Mouse (Mus musculus): ENCODE results near the gene Bckdk.
"Not testable (repeated sequence)": the region's sequence is repeated elsewhere in the genome, so short reads cannot be mapped to it uniquely, and the experiment has no call there.

Bckdk gene

DNA sequence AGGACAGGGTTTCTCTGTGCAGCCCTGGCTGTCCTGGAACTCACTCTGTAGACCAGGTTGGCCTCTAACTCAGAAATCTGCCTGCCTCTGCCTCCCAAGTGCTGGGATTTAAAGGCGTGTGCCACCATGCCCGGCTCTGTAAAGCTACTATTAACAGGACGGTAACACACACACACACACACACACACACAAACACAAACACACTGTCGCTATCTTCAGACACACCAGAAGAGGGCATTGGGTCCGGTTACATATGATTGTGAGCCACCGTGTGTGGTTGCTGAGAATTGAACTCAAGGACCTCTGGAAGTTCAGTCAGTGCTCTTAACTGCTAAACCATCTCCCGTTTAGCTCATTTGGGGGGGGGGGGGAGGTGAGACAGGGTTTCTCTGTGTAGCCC lies 8.0 kb upstream of the Bckdk start:
- in situ Hi-C loops (cut with MboI; ENCODE audit: low sequenced_read_pairs) = not testable (repeated sequence)

DNA sequence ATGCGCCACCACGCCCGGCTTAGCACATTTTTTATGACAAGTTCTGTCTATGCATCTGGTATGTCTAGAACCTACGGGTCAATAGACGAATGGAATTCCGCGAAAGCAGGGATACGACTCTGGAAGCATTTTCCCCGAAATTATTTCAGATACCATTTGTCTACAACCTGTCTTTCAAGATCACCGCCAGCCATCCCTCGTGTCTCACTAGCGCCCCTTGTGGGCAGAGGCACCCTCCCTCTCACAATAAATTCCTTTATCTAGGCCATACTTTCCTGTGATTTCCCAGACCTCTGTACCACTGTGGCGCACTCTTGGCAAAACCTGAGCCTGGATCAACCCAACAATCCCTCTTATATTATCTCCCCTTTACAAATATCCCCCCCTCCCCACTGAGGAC lies 7.5 kb upstream of the Bckdk start:
- in situ Hi-C loops (cut with MboI; ENCODE audit: low sequenced_read_pairs) = no loop called here

DNA sequence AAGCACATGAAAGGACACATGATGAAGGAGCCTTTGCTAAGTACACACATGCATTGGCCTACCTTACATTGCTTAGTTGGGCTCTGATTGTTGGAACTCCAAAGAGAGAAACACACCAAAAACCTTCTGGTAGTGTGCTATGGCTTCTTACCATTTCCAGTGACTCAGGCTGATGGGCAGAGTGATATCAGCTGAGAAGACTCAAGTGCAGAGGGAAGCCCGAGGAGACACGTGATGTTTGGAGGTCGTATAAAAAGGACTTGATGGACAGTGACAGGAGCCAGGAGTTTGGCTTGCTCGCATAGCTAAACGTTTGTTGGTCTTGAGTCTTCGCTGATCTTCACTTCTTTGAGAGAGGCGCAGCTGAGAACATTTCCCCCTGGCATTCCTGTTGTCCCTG lies 6.3 kb upstream of the Bckdk start:
- in situ Hi-C loops (cut with MboI; ENCODE audit: low sequenced_read_pairs) = no loop called here

DNA sequence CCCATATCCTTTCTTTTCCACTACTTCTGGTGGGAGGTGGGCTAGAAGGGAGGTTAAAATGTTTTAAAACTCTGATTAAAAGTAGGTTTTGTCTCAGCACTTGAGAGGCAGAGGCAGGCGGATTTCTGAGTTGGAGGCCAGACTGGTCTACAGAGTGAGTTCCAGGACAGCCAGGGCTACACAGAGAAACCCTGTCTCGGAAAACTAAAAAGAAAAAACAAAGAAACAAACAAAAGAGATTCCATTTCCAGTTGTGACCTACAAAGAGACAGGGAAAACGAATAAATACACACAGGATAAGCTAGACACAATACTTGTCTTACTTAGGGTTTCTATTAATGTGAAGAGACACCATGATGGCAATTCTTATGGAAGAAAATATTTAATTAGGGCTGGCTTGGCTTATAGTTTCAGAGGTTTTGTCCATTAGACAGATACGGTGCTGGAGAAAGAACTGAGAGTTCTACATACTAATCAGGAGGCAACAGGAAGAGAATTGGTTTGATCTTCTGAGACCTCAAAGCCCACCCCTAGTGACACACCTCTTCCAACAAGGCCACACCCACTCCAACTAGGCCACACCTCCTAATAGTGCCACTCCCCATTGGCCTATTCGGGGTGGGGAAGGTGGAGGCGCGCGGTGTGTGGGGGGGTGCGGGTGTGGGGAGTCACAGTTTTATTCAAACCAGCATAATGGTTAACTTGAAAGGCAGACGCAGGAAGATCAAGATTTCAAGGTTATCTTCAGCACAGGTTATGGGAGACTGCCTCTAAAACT lies 5.5 kb upstream of the Bckdk start:
- in situ Hi-C loops (cut with MboI; ENCODE audit: low sequenced_read_pairs) = no loop called here

DNA sequence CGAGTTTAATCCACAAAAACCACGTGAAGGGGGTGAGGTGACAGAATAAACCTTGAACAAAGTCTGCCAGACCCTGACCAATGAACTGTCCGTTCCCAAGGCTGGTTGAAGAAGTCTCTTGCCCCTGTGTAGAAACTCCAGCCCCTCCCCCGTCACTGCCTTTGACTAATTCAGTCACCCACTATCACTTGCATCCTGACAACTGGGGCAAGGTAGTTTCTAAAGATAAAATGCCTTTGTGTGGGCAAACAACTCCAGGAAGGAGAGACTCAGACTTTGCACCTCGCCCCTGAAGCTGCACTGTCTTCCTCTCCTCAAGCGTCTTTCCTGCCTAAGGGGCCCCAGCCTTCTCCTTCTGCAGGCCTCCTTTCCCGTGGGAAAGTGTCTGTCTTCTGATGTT lies 3.9 kb upstream of the Bckdk start:
- in situ Hi-C loops (cut with MboI; ENCODE audit: low sequenced_read_pairs) = no loop called here

DNA sequence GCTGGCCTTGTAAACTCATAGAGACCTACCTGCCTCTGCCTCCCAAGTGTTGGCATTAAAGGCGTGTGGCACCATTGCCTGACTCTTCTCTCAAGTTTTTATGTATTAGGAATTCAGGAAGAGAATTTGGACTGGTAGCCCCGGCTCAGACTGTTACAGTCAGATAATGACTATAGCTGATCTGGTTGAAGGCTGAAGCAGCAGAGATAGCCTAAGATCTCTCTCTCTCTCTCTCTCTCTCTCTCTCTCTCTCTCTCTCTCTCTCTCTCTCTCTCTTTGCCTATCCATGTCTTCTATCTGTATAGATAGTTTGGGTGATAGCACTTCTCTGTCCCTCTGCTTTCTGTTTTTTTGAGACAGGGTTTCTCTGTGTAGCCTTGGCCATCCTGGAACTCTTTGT lies 2.1 kb upstream of the Bckdk start:
- in situ Hi-C loops (cut with MboI; ENCODE audit: low sequenced_read_pairs) = no loop called here

DNA sequence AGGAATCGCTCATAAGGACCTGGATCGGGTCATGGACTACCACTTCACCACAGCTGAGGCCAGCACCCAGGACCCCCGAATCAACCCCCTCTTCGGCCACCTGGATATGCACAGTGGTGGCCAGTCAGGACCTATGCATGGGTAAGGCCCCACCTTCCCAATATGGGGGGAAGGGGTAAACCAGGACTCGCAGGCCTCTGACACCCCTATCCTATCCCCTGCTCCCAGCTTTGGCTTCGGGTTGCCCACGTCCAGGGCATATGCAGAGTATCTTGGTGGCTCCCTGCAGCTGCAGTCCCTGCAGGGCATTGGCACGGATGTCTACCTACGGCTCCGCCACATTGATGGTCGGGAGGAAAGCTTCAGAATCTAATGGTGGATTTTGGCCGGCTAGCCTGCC lies 4.1 kb downstream of the Bckdk start:
- in situ Hi-C loops (cut with MboI; ENCODE audit: low sequenced_read_pairs) = no loop called here

DNA sequence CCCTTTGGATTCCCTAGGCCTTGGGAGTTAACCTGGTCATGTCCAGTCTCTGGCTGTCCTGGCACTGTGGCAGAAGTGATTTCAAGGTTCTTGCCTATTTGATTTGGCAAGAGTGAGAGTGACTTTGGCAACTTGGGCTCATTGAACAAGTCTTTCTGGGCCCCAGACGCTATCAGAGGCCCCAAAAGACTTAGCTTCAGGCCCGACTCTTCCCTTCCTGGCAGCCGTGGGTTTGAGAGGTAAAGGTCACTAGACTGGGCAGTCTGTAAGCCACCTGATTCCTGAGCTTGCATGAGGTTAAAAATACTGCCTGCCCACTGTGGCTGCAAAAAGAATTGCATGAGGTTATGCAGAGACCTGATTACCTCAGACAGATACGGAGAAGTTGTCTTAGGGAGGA lies 4.8 kb downstream of the Bckdk start:
- in situ Hi-C loops (cut with MboI; ENCODE audit: low sequenced_read_pairs) = no loop called here

DNA sequence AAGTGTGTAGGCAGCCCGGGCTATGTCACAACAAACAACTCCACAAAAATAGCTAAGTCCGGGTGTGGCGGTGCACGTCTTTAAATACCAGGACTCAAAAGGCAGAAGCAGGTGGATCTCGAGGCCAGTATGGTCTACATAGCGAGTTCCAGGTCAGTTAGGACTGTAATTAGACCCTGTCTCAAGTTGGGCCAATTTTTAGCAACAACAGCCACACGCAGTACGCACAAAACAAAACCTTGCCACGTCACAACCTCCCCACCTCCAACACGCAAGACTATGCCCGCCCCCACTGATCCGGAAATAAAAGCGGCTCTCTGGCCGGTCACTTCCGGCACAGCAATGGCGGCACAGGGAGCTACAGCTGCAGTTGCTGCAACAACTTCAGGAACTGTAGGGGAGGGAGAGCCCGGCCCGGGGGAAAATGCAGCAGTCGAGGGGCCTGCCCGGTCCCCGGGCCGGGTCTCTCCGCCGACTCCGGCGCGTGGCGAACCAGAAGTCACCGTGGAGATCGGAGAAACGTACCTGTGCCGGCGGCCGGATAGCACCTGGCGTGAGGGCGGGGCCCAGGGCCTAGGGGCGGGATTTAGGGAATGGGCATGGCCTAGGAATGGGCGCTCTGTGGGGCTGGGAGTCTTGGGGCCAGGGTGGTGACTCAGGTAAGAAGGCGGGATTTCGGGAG lies 8.4 kb downstream of the Bckdk start, which contains the start of gene Kat8:
TSS of gene Kat8 (plus strand) at position 327 of the 682 bp plus-strand sequence.
- in situ Hi-C loops (cut with MboI; ENCODE audit: low sequenced_read_pairs) = no loop called here

DNA sequence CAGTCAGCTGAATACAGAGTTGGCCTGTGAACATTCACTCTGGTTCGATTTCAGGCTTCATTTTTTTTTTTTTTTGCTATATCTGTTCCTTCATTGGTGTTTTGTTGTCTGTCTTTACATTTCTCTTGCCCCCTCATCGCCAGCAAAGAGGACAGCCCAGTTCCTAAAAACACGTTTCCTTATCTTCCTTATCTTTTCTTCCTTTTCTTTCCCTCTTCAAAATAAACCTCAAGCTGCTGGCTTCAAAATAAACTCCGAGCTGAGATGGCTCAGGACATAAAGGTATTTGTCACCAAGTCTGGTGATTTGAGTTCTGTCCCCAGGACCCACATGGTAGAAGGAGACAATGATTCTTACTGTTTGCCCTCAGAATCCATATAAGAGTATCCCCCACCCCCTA lies 9.1 kb downstream of the Bckdk start:
- in situ Hi-C loops (cut with MboI; ENCODE audit: low sequenced_read_pairs) = no loop called here

DNA sequence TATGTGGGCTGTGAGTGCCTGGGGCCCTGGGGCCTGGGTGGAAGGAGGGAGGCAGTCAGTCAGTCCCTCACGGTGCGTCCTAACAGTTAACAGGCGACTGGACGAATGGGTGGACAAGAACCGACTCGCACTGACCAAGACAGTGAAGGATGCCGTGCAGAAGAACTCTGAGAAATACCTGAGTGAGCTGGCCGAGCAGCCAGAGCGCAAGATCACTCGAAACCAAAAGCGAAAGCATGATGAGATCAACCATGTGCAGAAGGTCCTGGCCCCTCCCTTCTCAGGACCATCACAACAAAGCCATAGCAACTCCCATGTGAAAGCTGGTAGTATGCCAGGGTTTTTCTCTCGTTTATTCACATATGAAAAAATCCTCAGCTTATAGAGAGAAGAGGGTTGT lies 11.4 kb downstream of the Bckdk start:
- in situ Hi-C loops (cut with MboI; ENCODE audit: low sequenced_read_pairs) = no loop called here

DNA sequence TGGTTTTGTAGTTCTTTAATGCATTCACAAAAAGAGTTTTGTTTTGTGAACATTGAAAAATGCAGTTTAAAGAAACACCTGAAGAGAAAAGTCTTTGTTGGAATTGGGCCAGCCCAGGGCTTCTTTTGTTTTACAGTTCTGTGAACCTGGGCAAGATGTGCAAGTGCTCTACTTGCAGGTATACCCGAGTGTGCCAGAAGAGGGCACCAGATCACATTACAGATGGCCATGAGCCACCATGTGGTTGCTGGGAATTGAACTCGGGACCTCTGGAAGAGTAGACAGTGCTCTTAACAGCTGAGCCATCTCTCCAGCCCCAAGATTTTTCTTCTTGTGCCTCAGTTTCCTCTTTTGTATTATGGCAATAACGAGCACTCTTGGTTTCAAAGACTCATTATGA lies 14.3 kb downstream of the Bckdk start:
- in situ Hi-C loops (cut with MboI; ENCODE audit: low sequenced_read_pairs) = no loop called here

DNA sequence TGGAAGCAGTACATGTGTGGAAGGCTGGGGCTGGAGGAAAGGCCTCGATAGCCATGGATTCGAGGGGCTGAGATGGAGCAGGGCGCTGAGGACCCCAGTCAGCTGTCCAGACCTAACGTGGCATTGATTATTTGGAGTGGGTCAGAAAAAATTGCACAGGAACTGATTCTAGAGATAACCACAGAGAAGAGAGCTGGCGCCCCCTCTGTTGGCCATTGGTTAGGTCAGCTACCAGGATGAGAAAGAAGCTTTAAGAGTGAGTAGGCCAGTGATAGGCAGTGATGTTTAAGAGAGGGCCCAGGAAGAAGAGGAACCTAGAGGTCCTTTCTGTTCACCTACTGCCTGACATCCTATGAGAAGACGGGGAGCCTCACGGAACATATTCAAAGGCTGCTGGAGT lies 15.4 kb downstream of the Bckdk start:
- in situ Hi-C loops (cut with MboI; ENCODE audit: low sequenced_read_pairs) = no loop called here

DNA sequence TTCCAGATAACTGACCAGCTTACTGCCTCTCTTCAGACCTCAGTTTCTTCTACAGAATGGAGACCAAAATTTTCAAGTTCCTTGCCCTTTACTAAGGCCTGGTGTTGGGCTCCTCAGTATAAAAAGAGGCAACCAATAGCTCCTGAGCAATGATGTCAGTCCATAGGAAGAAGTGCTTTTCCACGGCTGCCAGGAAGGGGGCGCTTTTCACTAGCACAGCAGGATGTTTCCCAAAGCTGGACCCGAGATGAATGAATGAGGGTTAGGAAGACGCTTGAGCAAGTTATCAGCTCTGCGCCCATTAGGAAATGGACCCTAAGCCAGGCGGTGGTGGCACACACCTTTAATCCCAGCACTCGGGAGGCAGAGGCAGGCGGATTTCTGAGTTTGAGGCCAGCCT lies 17.6 kb downstream of the Bckdk start:
- in situ Hi-C loops (cut with MboI; ENCODE audit: low sequenced_read_pairs) = no loop called here

DNA sequence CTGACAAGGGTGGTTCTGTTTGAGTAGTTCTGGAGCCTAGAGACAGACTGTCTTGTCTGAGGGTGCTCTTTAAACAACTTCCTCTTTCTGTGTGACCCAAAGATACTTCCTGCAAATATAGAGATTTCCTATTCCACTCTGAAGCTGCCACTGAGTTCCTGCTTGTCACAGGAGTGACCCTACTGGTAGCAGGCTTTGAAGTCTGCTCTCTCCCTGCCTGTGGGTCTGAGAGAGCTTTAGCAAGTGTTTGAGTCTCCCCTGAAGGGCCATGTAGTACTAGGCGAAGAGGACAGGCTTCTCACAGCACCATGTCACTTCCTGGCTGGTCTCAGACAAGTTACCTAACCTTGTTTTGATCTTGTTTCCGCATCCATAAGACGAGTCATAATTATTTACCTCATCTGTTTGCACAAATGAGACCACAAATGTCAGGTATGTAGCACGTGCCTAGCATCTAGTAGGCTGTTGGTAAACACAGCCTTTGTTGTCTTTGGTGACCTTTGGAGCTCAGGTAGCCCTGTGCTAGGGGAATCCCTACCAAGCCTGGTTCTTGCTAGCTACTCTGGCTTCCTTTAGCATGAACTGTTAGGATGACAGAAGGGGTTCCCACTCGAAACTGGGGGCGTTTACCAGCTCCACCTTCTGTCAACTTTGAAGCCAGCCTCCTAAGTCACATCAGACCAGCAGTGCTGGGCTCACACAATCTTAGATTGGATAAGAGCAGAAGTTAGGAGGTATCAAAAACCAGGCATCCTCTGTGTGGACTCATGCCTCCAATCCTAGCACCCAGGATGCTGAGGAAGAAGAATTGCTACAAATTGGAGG lies 18.8 kb downstream of the Bckdk start:
- in situ Hi-C loops (cut with MboI; ENCODE audit: low sequenced_read_pairs) = no loop called here

DNA sequence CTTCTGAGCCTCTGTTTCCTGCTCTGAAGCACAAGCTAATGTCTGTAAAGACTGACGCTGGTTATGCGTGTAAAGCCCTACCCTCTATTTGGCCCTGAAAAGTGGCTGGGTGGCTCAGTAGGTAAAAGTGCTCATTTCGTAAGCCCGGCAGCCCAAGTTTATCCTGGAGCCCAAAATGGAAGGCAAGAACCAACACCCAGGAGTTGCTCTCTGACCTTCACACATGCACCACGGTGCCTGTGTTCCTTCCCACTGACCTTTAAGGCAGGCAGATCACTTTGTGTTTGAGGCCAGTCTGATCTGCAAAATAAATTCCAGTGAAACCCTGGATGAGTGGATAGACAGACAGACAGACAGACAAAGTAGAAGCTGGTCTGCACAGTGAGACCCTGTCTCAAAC lies 19.8 kb downstream of the Bckdk start:
- in situ Hi-C loops (cut with MboI; ENCODE audit: low sequenced_read_pairs) = no loop called here

DNA sequence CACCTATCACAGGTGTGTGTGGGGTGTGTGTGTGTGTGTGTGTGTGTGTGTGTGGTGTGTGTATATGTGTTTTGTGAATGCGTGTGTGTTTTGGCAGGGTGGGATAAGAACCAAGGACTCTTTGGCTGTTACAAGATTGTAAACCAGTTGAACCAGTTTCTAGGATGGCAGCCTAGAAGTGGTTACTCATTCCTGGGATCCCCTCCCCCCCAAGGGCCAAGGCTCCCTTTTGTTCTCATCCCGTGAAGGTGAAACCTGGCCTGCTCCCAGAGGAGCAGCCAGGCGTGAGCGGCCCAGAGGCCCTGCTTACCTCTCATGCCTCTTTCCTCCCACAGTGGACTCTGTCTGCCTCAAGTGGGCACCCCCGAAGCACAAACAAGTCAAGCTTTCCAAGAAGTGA lies 21.4 kb downstream of the Bckdk start:
- in situ Hi-C loops (cut with MboI; ENCODE audit: low sequenced_read_pairs) = no loop called here

DNA sequence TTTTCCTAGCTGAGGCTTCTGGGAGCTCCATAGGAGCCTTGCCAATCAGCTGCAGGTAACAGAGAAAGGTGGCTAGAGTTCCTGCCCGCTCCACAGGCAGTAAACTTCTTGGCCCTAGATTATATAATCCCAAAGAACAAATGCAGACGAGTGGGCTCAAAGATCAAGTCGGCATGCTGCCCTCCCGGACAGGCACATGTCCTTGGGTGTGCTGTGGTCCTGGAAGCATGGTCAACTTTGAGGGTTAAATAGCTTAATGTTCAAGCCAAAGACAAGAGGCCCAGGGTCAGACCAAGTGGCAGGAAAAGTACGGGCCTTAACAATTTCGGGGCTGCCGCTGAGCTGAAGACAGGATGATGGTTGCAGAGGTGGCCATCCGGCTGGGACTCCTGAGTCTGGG lies 22.2 kb downstream of the Bckdk start:
- in situ Hi-C loops (cut with MboI; ENCODE audit: low sequenced_read_pairs) = no loop called here

DNA sequence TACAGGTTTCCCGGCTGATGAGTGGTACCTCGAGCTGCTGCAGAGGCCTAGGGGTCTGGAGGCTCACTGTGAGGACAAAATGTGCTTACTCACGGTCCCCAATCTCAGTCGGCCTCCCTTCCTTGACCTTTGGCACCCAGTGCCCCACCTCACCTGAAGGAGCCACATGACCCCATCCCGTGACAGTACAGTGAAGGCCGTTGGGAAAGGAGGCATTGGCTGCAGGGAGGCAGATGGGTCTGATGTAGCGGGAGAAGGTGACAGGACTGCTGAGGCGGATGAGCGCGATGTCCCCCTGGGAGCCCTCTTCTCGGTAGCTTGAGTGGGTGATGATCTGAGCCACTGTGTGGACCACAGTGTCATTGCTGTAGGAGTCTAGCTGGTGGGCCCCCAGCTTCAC lies 23.0 kb downstream of the Bckdk start:
- in situ Hi-C loops (cut with MboI; ENCODE audit: low sequenced_read_pairs) = no loop called here

DNA sequence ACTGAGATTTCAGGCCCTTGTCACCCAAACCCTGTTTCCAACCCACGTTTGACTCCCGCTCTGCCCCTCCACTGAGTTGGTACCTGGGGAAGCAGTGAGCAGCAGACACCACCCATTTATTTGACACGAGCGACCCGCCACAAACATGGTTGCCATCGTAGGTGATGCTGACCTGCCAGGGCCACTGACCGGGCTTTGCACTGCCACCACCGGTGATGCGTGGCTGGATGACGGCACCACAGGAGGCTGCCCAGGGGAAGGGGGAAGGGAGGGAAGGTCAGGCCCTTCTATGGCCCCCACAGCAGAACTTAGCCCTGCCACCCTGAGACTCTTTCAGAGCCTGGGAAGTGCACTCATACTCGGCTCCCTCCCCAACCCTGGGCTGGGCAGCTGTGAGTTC lies 23.8 kb downstream of the Bckdk start:
- in situ Hi-C loops (cut with MboI; ENCODE audit: low sequenced_read_pairs) = no loop called here

DNA sequence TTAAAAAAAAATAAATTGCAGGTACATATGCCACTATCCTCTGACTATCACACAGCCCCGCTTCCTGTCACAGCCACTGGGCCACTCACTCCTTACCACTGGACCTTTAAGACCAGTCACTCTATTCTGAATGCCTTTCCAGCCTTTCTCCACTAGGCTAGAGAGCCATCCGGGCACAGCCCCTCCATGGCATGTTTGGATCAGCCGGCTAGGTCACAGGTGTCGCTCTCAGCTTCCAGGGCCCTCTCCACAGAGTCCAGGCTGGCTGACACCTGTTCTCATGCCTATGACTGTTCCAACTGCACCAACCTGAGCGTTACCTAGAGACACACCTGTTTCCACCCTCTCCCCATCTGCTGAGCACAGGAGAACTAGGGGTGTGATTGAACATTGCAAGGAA lies 24.7 kb downstream of the Bckdk start:
- in situ Hi-C loops (cut with MboI; ENCODE audit: low sequenced_read_pairs) = no loop called here

DNA sequence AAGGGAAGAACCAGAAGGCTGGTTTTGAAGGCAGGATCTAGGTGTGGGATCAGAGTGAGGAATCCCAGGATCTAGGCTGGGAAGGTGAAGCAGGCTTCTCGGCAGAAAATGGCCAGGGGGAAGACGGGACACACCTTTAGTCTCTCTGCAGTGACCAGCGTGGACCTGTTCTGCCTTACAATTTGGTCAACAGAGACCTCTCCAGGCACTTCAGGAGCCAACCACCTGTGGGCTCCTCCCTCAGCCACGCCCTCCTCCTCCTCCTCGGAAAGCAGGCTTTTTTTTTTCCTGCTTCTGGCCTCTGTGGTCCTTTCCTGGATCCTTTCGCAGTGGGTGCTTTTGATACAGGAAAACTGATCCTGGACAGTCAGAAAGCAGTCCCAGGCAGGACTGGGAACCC lies 26.0 kb downstream of the Bckdk start, which contains the start of gene Prss8:
TSS of gene Prss8 (minus strand) at position 182 of the 400 bp plus-strand sequence.
- in situ Hi-C loops (cut with MboI; ENCODE audit: low sequenced_read_pairs) = no loop called here
